Mouse (Mus musculus) E14TG2a.4 (cell line): Measurements from ENCODE around the gene Apobec1.
A peak's percentile ranks its signal among the peaks of the same experiment; 100 is the strongest.

Experiments used
- CTCF ChIP-seq: conservative IDR thresholded peaks from 2 replicates; pipeline ENCODE4 v1.5.1; 2014; ENCODE audit warnings: low read length
- NANOG ChIP-seq: IDR thresholded peaks from 2 replicates; pipeline ENCODE4 v1.6.1; 2014; ENCODE audit warnings: borderline replicate concordance, low read length, mixed read lengths
- POU5F1 ChIP-seq: IDR thresholded peaks from 2 replicates; pipeline ENCODE4 v1.6.1; 2014; ENCODE audit warnings: low read length, borderline replicate concordance

- TF ChIP-seq CTCF (peak; percentile 30), POU5F1 (no peak), NANOG (no peak)
Observed at GRCm38 (mm10) chr6:122649903-122650302, 47.7 kb upstream of the Apobec1 start.
